Mouse (Mus musculus) olfactory bulb, adult 2 months (tissue): ENCODE results near the gene Chchd6.

Experiments
- CTCF ChIP-seq: fragments of 200-500 bp; IDR thresholded peaks from 2 replicates; pipeline ENCODE4 v1.5.1; 2012; ENCODE audit warnings: low read depth, mild to moderate bottlenecking, low read length, moderate library complexity; ENCODE audit not compliant: insufficient read depth
- POLR2A ChIP-seq: fragments of 200-500 bp; IDR thresholded peaks from 2 replicates; pipeline ENCODE4 v1.6.1; 2012; ENCODE audit warnings: mild to moderate bottlenecking, low read depth, low read length, moderate library complexity; ENCODE audit not compliant: insufficient read depth

- TF ChIP-seq POLR2A (no peak), CTCF (no peak)
Observed at GRCm38 (mm10) chr6:89381851-89382250, 213.6 kb downstream of the Chchd6 start.
